Mouse (Mus musculus) bone marrow, adult 2 months (tissue): ENCODE data around the gene Slc29a4.

Experiments used
- CTCF ChIP-seq: fragments of 200-500 bp; IDR thresholded peaks from 2 replicates; pipeline ENCODE4 v1.5.1; 2011; ENCODE audit warnings: low read length, control low read depth; ENCODE audit not compliant: control insufficient read depth, insufficient read depth
- POLR2A ChIP-seq: fragments of 200-500 bp; IDR thresholded peaks from 2 replicates; pipeline ENCODE4 v1.6.1; 2011; ENCODE audit warnings: low read depth, mild to moderate bottlenecking, control low read depth, low read length, borderline replicate concordance; ENCODE audit not compliant: control insufficient read depth

- TF ChIP-seq POLR2A (no peak), CTCF (no peak)
Observed at GRCm38 (mm10) chr5:142750173-142750572, 57.9 kb downstream of the Slc29a4 start.
